Mouse (Mus musculus): ENCODE data around the gene Oscp1.
A peak's percentile ranks its signal among the peaks of the same experiment; 100 is the strongest.

Gene Oscp1

GRCm38 (mm10) chr4:126109613-126110373 is 51.4 kb downstream of the Oscp1 start:
- peak; percentile 51 for DNase-seq (ENCODE audit: extremely low read depth, insufficient read length, low spot score)

- peak; percentile 79 for DNase-seq (ENCODE audit: extremely low read depth, insufficient read length, low spot score)
Observed at GRCm38 (mm10) chr4:126110374-126111152, 52.2 kb downstream of the Oscp1 start.

DNA sequence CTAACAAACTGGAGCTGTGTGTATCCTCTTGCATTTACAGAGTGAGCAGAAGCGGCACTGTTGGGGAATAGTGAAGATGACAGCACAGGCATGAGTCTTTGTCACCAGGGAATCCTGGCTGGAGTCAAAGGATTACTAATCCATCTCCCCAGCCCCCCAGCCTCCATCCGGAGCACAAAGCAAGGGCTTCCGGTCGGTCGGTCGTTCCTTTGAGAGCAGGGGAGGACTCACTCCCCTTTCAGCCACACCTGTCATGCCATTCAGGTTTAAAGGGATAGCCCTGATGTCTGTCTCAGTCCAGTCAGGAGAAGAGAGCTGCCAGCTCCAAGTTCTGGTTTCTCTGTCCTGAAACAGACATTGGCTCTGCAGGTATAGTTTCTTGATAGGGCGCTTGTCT is 52.8 kb downstream of the Oscp1 start:
- DNase-seq (ENCODE audit: extremely low read depth, insufficient read length, low spot score): no peak

GRCm38 (mm10) chr4:126113243-126113642 is 54.9 kb downstream of the Oscp1 start:
- DNase-seq (ENCODE audit: extremely low read depth, insufficient read length, low spot score): no peak

GRCm38 (mm10) chr4:126113943-126114342 is 55.6 kb downstream of the Oscp1 start:
- peak; percentile 53 for DNase-seq (ENCODE audit: extremely low read depth, insufficient read length, low spot score)

DNA sequence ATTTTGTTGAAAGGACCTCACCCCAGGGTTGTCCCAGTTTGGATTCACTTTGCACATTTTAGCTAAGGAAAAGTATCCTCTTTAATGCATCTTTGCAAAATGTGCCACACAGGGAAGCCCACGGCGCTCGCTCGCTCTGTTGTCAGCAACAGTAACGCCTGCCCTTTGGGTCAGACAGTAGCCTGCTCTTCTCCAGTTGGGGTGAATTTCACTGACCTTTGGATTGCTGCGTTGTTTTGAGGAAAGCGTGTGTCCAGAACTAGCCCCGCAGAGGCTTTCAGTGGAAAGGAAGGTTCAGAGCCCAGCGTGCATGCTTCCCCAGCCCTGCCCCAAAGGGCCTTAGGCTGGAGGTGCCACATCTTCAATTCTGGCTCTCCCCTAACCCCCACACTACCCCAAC is 57.0 kb downstream of the Oscp1 start:
- no peak for DNase-seq (ENCODE audit: extremely low read depth, insufficient read length, low spot score)

GRCm38 (mm10) chr4:126115871-126116521 is 57.6 kb downstream of the Oscp1 start:
- DNase-seq (ENCODE audit: extremely low read depth, insufficient read length, low spot score): no peak

- DNase-seq (ENCODE audit: extremely low read depth, insufficient read length, low spot score): no peak
Observed at GRCm38 (mm10) chr4:126117116-126117515, 58.8 kb downstream of the Oscp1 start.

GRCm38 (mm10) chr4:126118651-126119050 is 60.3 kb downstream of the Oscp1 start:
- no peak for DNase-seq (ENCODE audit: extremely low read depth, insufficient read length, low spot score)

GRCm38 (mm10) chr4:126119051-126119450 is 60.7 kb downstream of the Oscp1 start:
- no peak for DNase-seq (ENCODE audit: extremely low read depth, insufficient read length, low spot score)

GRCm38 (mm10) chr4:126120052-126120451 is 61.7 kb downstream of the Oscp1 start:
- no peak for DNase-seq (ENCODE audit: extremely low read depth, insufficient read length, low spot score)

- no peak for DNase-seq (ENCODE audit: extremely low read depth, insufficient read length, low spot score)
Observed at GRCm38 (mm10) chr4:126120506-126120905, 62.1 kb downstream of the Oscp1 start.

DNA sequence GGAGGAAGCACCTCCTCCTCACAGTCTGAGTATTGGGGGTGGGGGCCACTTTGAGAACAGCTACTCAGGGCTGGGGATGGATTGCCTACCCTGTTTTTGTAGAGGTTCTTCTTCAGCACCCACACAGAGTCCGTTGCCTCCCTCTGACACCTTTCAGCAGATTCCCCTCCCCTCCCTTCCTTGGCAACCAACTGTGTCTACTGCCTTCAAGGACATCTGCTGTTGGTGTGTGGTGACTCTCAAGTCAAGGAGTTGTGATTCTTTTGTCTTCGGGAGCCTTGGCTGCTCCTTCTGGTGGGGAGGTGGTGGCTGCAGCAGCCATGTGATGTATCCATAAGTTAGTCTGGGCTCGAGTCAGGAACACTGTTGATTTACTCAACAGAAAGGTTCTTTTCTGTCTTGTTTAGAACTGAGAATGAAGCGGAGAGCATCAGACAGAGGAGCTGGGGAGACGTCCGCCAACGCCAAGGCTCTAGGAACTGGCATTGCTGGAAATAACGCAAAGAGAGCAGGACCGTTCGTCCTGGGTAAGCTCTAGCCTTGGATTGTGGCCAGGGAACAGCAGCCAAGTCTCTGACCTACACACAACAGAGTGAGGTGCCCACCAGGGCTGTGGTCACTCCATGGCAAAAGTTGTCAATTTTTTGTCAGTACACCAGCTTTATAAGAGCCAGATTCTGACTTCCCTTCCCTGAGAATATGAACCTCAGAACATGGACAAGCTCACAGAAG is 65.1 kb downstream of the Oscp1 start:
- DNase-seq (ENCODE audit: extremely low read depth, insufficient read length, low spot score): no peak

DNA sequence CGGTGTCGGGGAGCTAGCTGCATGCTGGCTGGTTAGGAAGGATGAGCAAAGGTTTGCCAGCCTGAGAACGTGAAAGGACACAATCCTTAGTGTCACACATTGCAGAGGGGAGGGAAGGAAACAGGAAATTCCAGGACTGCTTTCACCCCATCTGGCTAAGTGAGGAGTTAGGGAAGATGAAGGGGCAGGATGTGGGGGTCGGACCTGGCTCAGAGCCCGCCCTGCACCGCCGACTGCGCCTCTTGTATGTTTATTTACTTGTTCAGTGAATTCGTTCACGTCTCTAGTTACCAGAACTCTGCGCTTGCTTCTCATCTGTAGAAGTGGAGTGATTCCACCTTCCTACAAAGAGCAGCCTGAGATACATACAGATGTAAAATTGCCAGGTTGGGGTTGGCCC is 72.1 kb downstream of the Oscp1 start:
- DNase-seq (ENCODE audit: extremely low read depth, insufficient read length, low spot score): no peak

DNA sequence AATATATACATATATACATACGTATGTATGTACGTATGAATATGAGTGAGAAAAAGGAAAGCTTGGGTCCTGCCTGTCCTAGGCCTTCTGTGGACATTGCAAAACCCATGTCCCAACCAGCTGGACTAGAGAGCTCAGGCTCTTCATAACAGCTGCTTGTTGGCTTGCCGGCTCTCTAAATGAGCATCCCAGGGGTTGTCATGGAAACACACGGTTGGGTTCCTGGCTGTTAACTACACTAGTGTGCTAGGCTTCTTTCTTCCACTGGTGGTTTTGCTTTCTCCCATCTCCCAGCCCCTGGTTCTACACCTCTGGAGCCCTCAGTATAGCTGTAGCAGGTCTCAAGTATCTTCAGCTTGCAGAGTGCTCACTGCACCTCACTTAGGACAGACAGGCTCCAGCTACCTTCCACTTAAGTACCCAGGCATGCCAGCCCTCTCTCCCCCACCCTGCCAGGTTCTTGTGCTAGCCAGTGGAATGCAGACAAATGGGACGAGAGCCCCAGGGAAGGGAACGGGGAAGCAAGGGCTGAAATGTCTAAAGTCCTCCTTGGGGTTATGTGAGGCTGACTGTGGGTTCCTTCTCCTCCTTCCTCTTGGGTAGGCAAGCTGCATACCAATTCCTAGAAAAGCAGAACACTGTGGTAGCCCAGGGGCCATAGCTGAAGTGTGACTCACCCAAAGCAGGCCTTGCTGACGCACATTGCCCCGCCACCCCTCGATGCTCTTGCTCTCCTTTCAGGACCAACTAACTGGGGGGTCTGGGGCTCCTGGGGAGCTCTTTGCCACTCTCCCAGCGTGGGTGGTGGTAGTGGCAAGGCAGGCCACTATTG is 73.1 kb downstream of the Oscp1 start:
- DNase-seq (ENCODE audit: extremely low read depth, insufficient read length, low spot score): peak; percentile 77

- no peak for DNase-seq (ENCODE audit: extremely low read depth, insufficient read length, low spot score)
Observed at GRCm38 (mm10) chr4:126132636-126133264, 74.4 kb downstream of the Oscp1 start.

GRCm38 (mm10) chr4:126134236-126134635 is 75.9 kb downstream of the Oscp1 start:
- DNase-seq (ENCODE audit: extremely low read depth, insufficient read length, low spot score): no peak

DNA sequence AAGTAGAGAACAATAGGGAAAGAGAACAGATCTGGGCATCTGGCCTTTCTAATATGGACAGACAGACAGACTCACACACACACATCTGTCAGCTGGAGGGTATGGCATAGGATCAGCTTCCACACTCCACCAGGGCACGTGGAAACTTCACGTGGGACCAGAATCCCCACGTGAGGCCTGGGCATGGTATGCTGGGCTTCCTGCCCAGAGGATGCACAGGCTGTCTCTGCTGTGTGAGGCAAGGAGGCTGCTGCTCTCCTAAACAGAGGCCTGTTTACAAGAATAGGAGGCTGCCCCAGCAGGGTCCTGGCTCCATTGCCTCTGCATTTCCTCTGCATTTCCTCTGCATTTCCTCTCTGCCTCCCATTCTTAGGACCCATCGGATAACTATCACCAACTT is 76.3 kb downstream of the Oscp1 start:
- no peak for DNase-seq (ENCODE audit: extremely low read depth, insufficient read length, low spot score)

GRCm38 (mm10) chr4:126137773-126138172 is 79.4 kb downstream of the Oscp1 start:
- no peak for DNase-seq (ENCODE audit: extremely low read depth, insufficient read length, low spot score)

- no peak for DNase-seq (ENCODE audit: extremely low read depth, insufficient read length, low spot score)
Observed at GRCm38 (mm10) chr4:126141021-126141420, 82.7 kb downstream of the Oscp1 start.
